Mouse (Mus musculus): ENCODE data around the gene Mthfd1l. TPM values are rescaled to one million over a fixed set of nuclear protein-coding genes. Genes with fewer than 3 reads are reported as not detected.

The Mthfd1l gene
- total and polyA plus RNA-seq, 3 experiments = 0.27 to 0.99 (median 0.77) TPM

GRCm38 (mm10) chr10:4174229-4174628, 201.3 kb downstream of the Mthfd1l start:
- intact Hi-C loops (cut with DNase I) = no loop called here
- H3K9ac ChIP-seq (ENCODE audit: low read depth, low read length) = no peak overlapping the region
- no peak overlapping the region for H3K27ac ChIP-seq
- no peaks in the 10 kb centered on the region for H3K36me3 ChIP-seq (ENCODE audit: control insufficient read depth, insufficient read depth, low read length)
- no peak for DNase-seq
- H3K4me3 ChIP-seq = no peak overlapping the region
- no peaks in the 10 kb centered on the region for H3K79me2 ChIP-seq (replicated peaks; ENCODE audit: control insufficient read depth, insufficient read depth, low read length)
- TF ChIP-seq EP300 (IDR thresholded peaks at IDR 0.05; ENCODE audit: insufficient read depth, low read depth, low read length) (no peak), POLR2A (IDR thresholded peaks at IDR 0.05; ENCODE audit: insufficient read depth, low read depth, low read length) (no peak), CTCF (IDR thresholded peaks at IDR 0.05) (no peak)
- H3K4me1 ChIP-seq (ENCODE audit: control insufficient read depth, insufficient read depth, low read length) = no peaks in the 10 kb centered on the region
- WGBS = 56% methylated on average over 5 of the region's 5 CpGs
- no peaks in the 10 kb centered on the region for H3K27me3 ChIP-seq (ENCODE audit: control insufficient read depth, insufficient read depth, low read length)

- Histone ChIP-seq H3K36me3 (ENCODE audit: control insufficient read depth, insufficient read depth, low read length) (no peaks in the 10 kb centered on the region), H3K9ac (ENCODE audit: low read depth, low read length) (no peak overlapping the region), H3K27ac (no peak overlapping the region), H3K4me3 (no peak overlapping the region), H3K79me2 (replicated peaks; ENCODE audit: control insufficient read depth, insufficient read depth, low read length) (no peaks in the 10 kb centered on the region), H3K4me1 (ENCODE audit: control insufficient read depth, insufficient read depth, low read length) (no peaks in the 10 kb centered on the region), H3K27me3 (ENCODE audit: control insufficient read depth, insufficient read depth, low read length) (no peaks in the 10 kb centered on the region)
- DNase-seq = no peak
- no peak for TF ChIP-seq CTCF (IDR thresholded peaks at IDR 0.05)
- TF ChIP-seq EP300 (IDR thresholded peaks at IDR 0.05; ENCODE audit: insufficient read depth, low read depth, low read length) = no peak
- TF ChIP-seq POLR2A (IDR thresholded peaks at IDR 0.05; ENCODE audit: insufficient read depth, low read depth, low read length) = no peak
- intact Hi-C loops (cut with DNase I) = no loop called here
- 38% methylated on average over 3 of the region's 3 CpGs for WGBS
Observed at GRCm38 (mm10) chr10:4174717-4175116, 201.8 kb downstream of the Mthfd1l start.

- Histone ChIP-seq H3K27ac (no peak overlapping the region), H3K36me3 (ENCODE audit: control insufficient read depth, insufficient read depth, low read length) (no peaks in the 10 kb centered on the region), H3K79me2 (replicated peaks; ENCODE audit: control insufficient read depth, insufficient read depth, low read length) (no peaks in the 10 kb centered on the region), H3K4me3 (no peak overlapping the region), H3K4me1 (ENCODE audit: control insufficient read depth, insufficient read depth, low read length) (no peaks in the 10 kb centered on the region), H3K9ac (ENCODE audit: low read depth, low read length) (no peak overlapping the region), H3K27me3 (ENCODE audit: control insufficient read depth, insufficient read depth, low read length) (no peaks in the 10 kb centered on the region)
- intact Hi-C loops (cut with DNase I) = no loop called here
- DNase-seq = no peak
- TF ChIP-seq CTCF (IDR thresholded peaks at IDR 0.05) (no peak), POLR2A (IDR thresholded peaks at IDR 0.05; ENCODE audit: insufficient read depth, low read depth, low read length) (no peak), EP300 (IDR thresholded peaks at IDR 0.05; ENCODE audit: insufficient read depth, low read depth, low read length) (no peak)
- WGBS = 89% methylated on average over 4 of the region's 4 CpGs
Observed at GRCm38 (mm10) chr10:4177285-4177684, 204.4 kb downstream of the Mthfd1l start.

GRCm38 (mm10) chr10:4179049-4179790, 206.3 kb downstream of the Mthfd1l start:
- no peak for TF ChIP-seq POLR2A (IDR thresholded peaks at IDR 0.05; ENCODE audit: insufficient read depth, low read depth, low read length)
- no peak overlapping the region for H3K27ac ChIP-seq
- H3K9ac ChIP-seq (ENCODE audit: low read depth, low read length) = no peak overlapping the region
- H3K4me1 ChIP-seq (ENCODE audit: control insufficient read depth, insufficient read depth, low read length) = peaks cover 1% of the 10 kb centered on the region; the same call in 1 of the 2 replicates
- intact Hi-C loops (cut with DNase I) = no loop called here
- H3K36me3 ChIP-seq (ENCODE audit: control insufficient read depth, insufficient read depth, low read length) = no peaks in the 10 kb centered on the region
- no peaks in the 10 kb centered on the region for H3K27me3 ChIP-seq (ENCODE audit: control insufficient read depth, insufficient read depth, low read length)
- H3K79me2 ChIP-seq (replicated peaks; ENCODE audit: control insufficient read depth, insufficient read depth, low read length) = no peaks in the 10 kb centered on the region
- H3K4me3 ChIP-seq = no peak overlapping the region
- WGBS = 71% methylated on average over 7 of the region's 7 CpGs
- peak; percentile 44 to 59 for DNase-seq

GRCm38 (mm10) chr10:4181953-4182352, 209.0 kb downstream of the Mthfd1l start:
- DNase-seq = no peak

GRCm38 (mm10) chr10:4182406-4182805, 209.5 kb downstream of the Mthfd1l start:
- no peaks in the 10 kb centered on the region for H3K79me2 ChIP-seq (replicated peaks; ENCODE audit: control insufficient read depth, insufficient read depth, low read length)
- 75% methylated on average over 2 of the region's 2 CpGs for WGBS
- peaks cover 1% of the 10 kb centered on the region; the same call in 1 of the 2 replicates for H3K4me1 ChIP-seq (ENCODE audit: control insufficient read depth, insufficient read depth, low read length)
- H3K4me3 ChIP-seq = no peak overlapping the region
- H3K27ac ChIP-seq = no peak overlapping the region
- no peaks in the 10 kb centered on the region for H3K36me3 ChIP-seq (ENCODE audit: control insufficient read depth, insufficient read depth, low read length)
- intact Hi-C loops (cut with DNase I) = no loop called here
- TF ChIP-seq POLR2A (IDR thresholded peaks at IDR 0.05; ENCODE audit: insufficient read depth, low read depth, low read length) (no peak), EP300 (IDR thresholded peaks at IDR 0.05; ENCODE audit: insufficient read depth, low read depth, low read length) (no peak), CTCF (IDR thresholded peaks at IDR 0.05) (no peak)
- H3K27me3 ChIP-seq (ENCODE audit: control insufficient read depth, insufficient read depth, low read length) = no peaks in the 10 kb centered on the region
- H3K9ac ChIP-seq (ENCODE audit: low read depth, low read length) = no peak overlapping the region
- no peak for DNase-seq

More at GRCm38 (mm10) chr10:4181953-4182352, 209.0 kb downstream of the Mthfd1l start:
- no peaks in the 10 kb centered on the region for H3K27me3 ChIP-seq (ENCODE audit: control insufficient read depth, insufficient read depth, low read length)
- H3K4me1 ChIP-seq (ENCODE audit: control insufficient read depth, insufficient read depth, low read length) = peaks cover 1% of the 10 kb centered on the region; the same call in 1 of the 2 replicates
- no peak overlapping the region for H3K9ac ChIP-seq (ENCODE audit: low read depth, low read length)
- 36% methylated on average over 1 of the region's 1 CpGs for WGBS
- no peak overlapping the region for H3K4me3 ChIP-seq
- TF ChIP-seq EP300 (IDR thresholded peaks at IDR 0.05; ENCODE audit: insufficient read depth, low read depth, low read length) (no peak), POLR2A (IDR thresholded peaks at IDR 0.05; ENCODE audit: insufficient read depth, low read depth, low read length) (no peak), CTCF (IDR thresholded peaks at IDR 0.05) (no peak)
- H3K27ac ChIP-seq = no peak overlapping the region
- H3K36me3 ChIP-seq (ENCODE audit: control insufficient read depth, insufficient read depth, low read length) = no peaks in the 10 kb centered on the region
- H3K79me2 ChIP-seq (replicated peaks; ENCODE audit: control insufficient read depth, insufficient read depth, low read length) = no peaks in the 10 kb centered on the region
- intact Hi-C loops (cut with DNase I) = no loop called here

Measured in heart, adult 2 months (tissue).